ENCODE assay signal across 30 mouse cellular contexts in genomic region chr5:92967143-92967542, GRCm38 (mm10).
DNase-seq lines count a peak whose midpoint lies in the region; ATAC-seq and TF ChIP-seq lines count a peak whose summit lies in the region.
"Had no signal": no experiment of that assay in that cellular context is flagged by ENCODE, and none has a peak within 500 bp of the region (broad histone marks: within the 10 kb centered on the region; RNA-seq: fewer than 3 reads in every experiment).

No protein-coding gene starts in this region.

- H3K9me3 ChIP-seq in heart, embryonic 10.5 days = no peaks in the 10 kb centered on the region
- no peaks in the 10 kb centered on the region for H3K9me3 ChIP-seq in heart, embryonic 12.5 days (replicated peaks)
- H3K9me3 ChIP-seq in lung, embryonic 16.5 days (ENCODE audit: control insufficient read depth, low read length) = no peaks in the 10 kb centered on the region
- no peaks in the 10 kb centered on the region for H3K9me3 ChIP-seq in ES-Bruce4 (replicated peaks; ENCODE audit: control insufficient read depth, insufficient read depth, low read length, poor library complexity, severe bottlenecking)
- H3K9me3 ChIP-seq: embryonic facial prominence, embryonic 10.5 days; embryonic facial prominence, embryonic 13.5 days; forebrain, embryonic 10.5 days; forebrain, embryonic 13.5 days; hindbrain, embryonic 13.5 days had no signal

- peak; percentile 72 for DNase-seq in heart, embryonic 10.5 days (ENCODE audit: low spot score)
- DNase-seq in lung, postnatal 4 days = no peak
- peak; percentile 75 for DNase-seq in yolk sac, embryonic 10.5 days (ENCODE audit: low spot score)
- DNase-seq in ovary, adult 18-20 months (ENCODE audit: low spot score) = no peak
- DNase-seq: adrenal gland, adult 8-10 months; adrenal gland, postnatal 25 days; B cell, adult 2 months; cerebellum, adult 11-12 months; cerebellum, adult 8-10 months; cerebellum, postnatal 10 days; cerebellum, postnatal 36 days; embryo, embryonic 11 days; gastrocnemius, postnatal 10 days; gastrocnemius, postnatal 36 days; heart, adult 2 months; heart, postnatal 14 days had no signal

- no peak overlapping the region for H3K27ac ChIP-seq in heart, embryonic 10.5 days
- no peak overlapping the region for H3K27ac ChIP-seq in heart, embryonic 12.5 days (ENCODE audit: poor library complexity, severe bottlenecking)
- no peak overlapping the region for H3K27ac ChIP-seq in lung, embryonic 16.5 days (ENCODE audit: low read length)
- H3K27ac ChIP-seq in ES-Bruce4 (ENCODE audit: insufficient read depth, low read length) = no peak overlapping the region
- H3K27ac ChIP-seq: embryonic facial prominence, embryonic 10.5 days; embryonic facial prominence, embryonic 13.5 days; forebrain, embryonic 10.5 days; forebrain, embryonic 13.5 days; heart, adult 2 months; hindbrain, embryonic 13.5 days had no signal

- ATAC-seq in heart, embryonic 12.5 days (ENCODE audit: insufficient number of reproducible peaks, low FRiP score) = no peak
- ATAC-seq in lung, embryonic 16.5 days (ENCODE audit: low read depth) = peak; percentile 30; the same call in 1 of the 2 replicates
- no peak for ATAC-seq in erythroid progenitor cell, adult 5-6 weeks (replicated peaks; ENCODE audit: low FRiP score, poor library complexity, severe bottlenecking)
- ATAC-seq: activated CD4-positive, CD25-positive, alpha-beta regulatory T cell, adult 4 months; forebrain, embryonic 13.5 days; forebrain, embryonic 16.5 days; hindbrain, embryonic 16.5 days had no signal

- peaks cover 58% of the 10 kb centered on the region for H3K36me3 ChIP-seq in heart, embryonic 10.5 days
- peaks cover 52% of the 10 kb centered on the region for H3K36me3 ChIP-seq in heart, embryonic 12.5 days
- H3K36me3 ChIP-seq in lung, embryonic 16.5 days (ENCODE audit: control insufficient read depth, insufficient read depth, low read length) = peaks cover 8% of the 10 kb centered on the region; the same call in 1 of the 2 replicates
- H3K36me3 ChIP-seq in ES-Bruce4 (ENCODE audit: control insufficient read depth, insufficient read depth, low read length, poor library complexity, severe bottlenecking) = peaks cover 15% of the 10 kb centered on the region
- H3K36me3 ChIP-seq: embryonic facial prominence, embryonic 13.5 days had no signal

- H3K9ac ChIP-seq in heart, embryonic 12.5 days = no peak overlapping the region
- H3K9ac ChIP-seq in lung, embryonic 16.5 days (ENCODE audit: low read length) = no peak overlapping the region
- no peak overlapping the region for H3K9ac ChIP-seq in ES-Bruce4 (ENCODE audit: low read depth, poor library complexity, severe bottlenecking)
- H3K9ac ChIP-seq: embryonic facial prominence, embryonic 13.5 days; forebrain, embryonic 13.5 days; hindbrain, embryonic 13.5 days had no signal

- no peak overlapping the region for H3K4me2 ChIP-seq in heart, embryonic 12.5 days
- no peak overlapping the region for H3K4me2 ChIP-seq in lung, embryonic 16.5 days (ENCODE audit: low read depth, low read length)
- H3K4me2 ChIP-seq: embryonic facial prominence, embryonic 13.5 days; forebrain, embryonic 13.5 days; heart, embryonic 11.5 days; hindbrain, embryonic 13.5 days had no signal

- 0 out of 2 replicates have a peak, but pooled peaks have one; percentile 10 for TF ChIP-seq EP300 in ES-Bruce4 (IDR thresholded peaks at IDR 0.05; ENCODE audit: insufficient read depth, low read depth, low read length)

- no peak for TF ChIP-seq POLR2A in ES-Bruce4 (IDR thresholded peaks at IDR 0.05; ENCODE audit: insufficient read depth, low read length)

- H3K4me3 ChIP-seq in heart, embryonic 10.5 days = no peak overlapping the region
- H3K4me3 ChIP-seq in heart, embryonic 12.5 days = no peak overlapping the region
- H3K4me3 ChIP-seq in lung, embryonic 16.5 days (ENCODE audit: low read length) = no peak overlapping the region
- no peak overlapping the region for H3K4me3 ChIP-seq in ES-Bruce4 (ENCODE audit: low read depth, low read length)
- H3K4me3 ChIP-seq: embryonic facial prominence, embryonic 10.5 days; embryonic facial prominence, embryonic 13.5 days; erythroblast, embryonic 14.5 days; forebrain, embryonic 10.5 days; forebrain, embryonic 13.5 days; heart, adult 2 months; hindbrain, embryonic 13.5 days had no signal

- WGBS in heart, embryonic 10.5 days = 72% methylated on average over 9 of the region's 9 CpGs
- WGBS in heart, embryonic 12.5 days = 69% methylated on average over 9 of the region's 9 CpGs
- 80% methylated on average over 9 of the region's 9 CpGs for WGBS in lung, embryonic 16.5 days

- TF ChIP-seq CTCF in ES-Bruce4 (IDR thresholded peaks at IDR 0.05; ENCODE audit: low read depth, low read length) = no peak

- H3K27me3 ChIP-seq in heart, embryonic 10.5 days (ENCODE audit: insufficient read depth, poor library complexity, severe bottlenecking) = no peaks in the 10 kb centered on the region
- H3K27me3 ChIP-seq in heart, embryonic 12.5 days (replicated peaks) = no peaks in the 10 kb centered on the region
- H3K27me3 ChIP-seq in lung, embryonic 16.5 days (ENCODE audit: control insufficient read depth, insufficient read depth, low read depth, low read length) = no peaks in the 10 kb centered on the region
- H3K27me3 ChIP-seq in ES-Bruce4 (ENCODE audit: control insufficient read depth, insufficient read depth, low read length, poor library complexity, severe bottlenecking) = no peaks in the 10 kb centered on the region
- H3K27me3 ChIP-seq: embryonic facial prominence, embryonic 13.5 days; forebrain, embryonic 13.5 days; hindbrain, embryonic 13.5 days had no signal

- peaks cover 15% of the 10 kb centered on the region for H3K4me1 ChIP-seq in heart, embryonic 10.5 days
- H3K4me1 ChIP-seq in heart, embryonic 12.5 days (replicated peaks) = peaks cover 18% of the 10 kb centered on the region
- H3K4me1 ChIP-seq in lung, embryonic 16.5 days (replicated peaks; ENCODE audit: control insufficient read depth, insufficient read depth, low read length) = peaks cover 13% of the 10 kb centered on the region; the same call in 1 of the 2 replicates
- no peaks in the 10 kb centered on the region for H3K4me1 ChIP-seq in ES-Bruce4 (ENCODE audit: control insufficient read depth, insufficient read depth, low read length)
- H3K4me1 ChIP-seq: forebrain, embryonic 10.5 days; forebrain, embryonic 13.5 days; hindbrain, embryonic 13.5 days had no signal

Comparison
In these comparisons a context has a peak if more than half of its experiments do, and no peak if none do; other contexts are left out.
1. DNase-seq: peak in heart, embryonic 10.5 days (single experiment) and yolk sac, embryonic 10.5 days (single experiment); none in lung, postnatal 4 days (0 of 2) and ovary, adult 18-20 months (single experiment).